Mouse (Mus musculus) lung, postnatal 0 days (tissue): ENCODE measurements around the gene Eif5a.

Experiments
- CTCF ChIP-seq: IDR thresholded peaks from 2 replicates; pipeline ENCODE4 v1.5.1; 2016; ENCODE audit warnings: antibody characterized with exemption, mild to moderate bottlenecking
- EP300 ChIP-seq: IDR thresholded peaks from 2 replicates; pipeline ENCODE4 v1.6.1; 2016; ENCODE audit warnings: antibody characterized with exemption, mild to moderate bottlenecking, control low read depth

- no peak for TF ChIP-seq CTCF
- no peak for TF ChIP-seq EP300
Measured at GRCm38 (mm10) chr11:69871822-69872221, 49.9 kb downstream of the Eif5a start.
